Mouse (Mus musculus) embryonic fibroblast, embryonic 13.5 days (primary cell): Measurements from ENCODE around the gene Gm16253.
A peak's percentile ranks its signal among the peaks of the same experiment; 100 is the strongest.

Experiments
- CTCF ChIP-seq: IDR thresholded peaks from 2 replicates; pipeline ENCODE4 v1.5.1; 2011; ENCODE audit warnings: mild to moderate bottlenecking, control low read depth, low read length, moderate library complexity, borderline replicate concordance; ENCODE audit not compliant: insufficient read depth
- POLR2A ChIP-seq: IDR thresholded peaks from 2 replicates; pipeline ENCODE4 v1.6.1; 2011; ENCODE audit warnings: low read depth, mild to moderate bottlenecking, control low read depth, low read length, moderate library complexity

GRCm38 (mm10) chr3:96559911-96560850 lies 16.6 kb upstream of the Gm16253 start:
- TF ChIP-seq CTCF = no peak
- 0 out of 2 replicates have a peak, but pooled peaks have one; percentile 11 for TF ChIP-seq POLR2A
